Mouse (Mus musculus) gonadal fat pad, adult 2 months (tissue): ENCODE results near the gene Ggt6. TPM values are rescaled to one million over a fixed set of nuclear protein-coding genes. Genes with fewer than 3 reads are reported as not detected.
"Not testable (repeated sequence)": the region's sequence is repeated elsewhere in the genome, so short reads cannot be mapped to it uniquely, and the experiment has no call there.

Experiments
- DNase-seq: peaks from one replicate; pipeline ENCODE4 v3.0.0-alpha.2; 2012; ENCODE audit warnings: low read depth
- polyA plus RNA-seq: library from polyadenylated mRNA; depleted of rRNA; stranded (reverse); fragments of >200 nt; gene quantifications from 2 replicates; pipeline ENCODE4 v1.2.3, GENCODE M21; 2012

Ggt6 gene
- polyA plus RNA-seq, 1 experiment, result 1.6 TPM

DNA sequence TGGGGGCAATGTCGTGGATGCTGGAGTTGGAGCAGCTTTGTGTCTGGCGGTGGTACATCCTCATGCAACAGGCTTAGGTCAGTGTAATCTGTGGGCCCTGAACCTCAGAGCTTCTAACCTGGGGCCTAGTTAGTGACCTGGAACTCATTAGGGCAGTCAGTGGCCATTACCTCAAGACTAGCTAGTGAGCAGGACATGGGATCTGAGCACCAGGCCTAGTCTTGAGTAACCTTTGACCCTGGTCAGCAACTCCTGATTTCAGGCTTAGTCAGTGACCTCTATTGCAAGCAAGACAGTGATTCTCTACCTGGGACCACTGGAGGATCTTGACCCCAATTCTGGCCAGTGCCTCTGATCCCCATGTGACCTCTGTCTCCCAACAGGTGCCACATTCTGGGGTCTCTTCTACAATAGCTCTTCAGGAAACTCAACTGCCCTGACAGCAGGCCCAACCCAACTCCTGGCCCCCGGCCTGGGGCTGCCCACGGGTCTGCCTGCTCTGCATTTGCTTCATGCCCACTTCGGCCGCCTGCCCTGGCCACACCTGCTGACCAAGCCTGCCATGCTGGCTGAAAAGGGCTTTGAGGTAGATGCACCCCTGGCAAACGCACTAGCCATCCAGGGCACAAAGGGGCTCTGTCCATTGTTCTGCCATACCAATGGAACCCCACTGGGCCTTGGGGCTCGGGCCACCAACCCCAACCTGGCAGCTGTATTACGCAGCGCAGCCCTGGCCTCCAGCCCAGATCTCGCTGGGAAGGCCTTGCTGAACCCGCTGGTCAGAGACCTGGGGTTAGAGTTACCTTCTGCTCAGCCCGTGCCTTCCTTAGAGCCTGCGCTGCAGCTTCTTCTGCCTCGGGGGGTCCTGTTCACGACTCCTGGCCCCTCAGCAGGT lies 1.7 kb downstream of the Ggt6 start:
- DNase-seq, result no peak

DNA sequence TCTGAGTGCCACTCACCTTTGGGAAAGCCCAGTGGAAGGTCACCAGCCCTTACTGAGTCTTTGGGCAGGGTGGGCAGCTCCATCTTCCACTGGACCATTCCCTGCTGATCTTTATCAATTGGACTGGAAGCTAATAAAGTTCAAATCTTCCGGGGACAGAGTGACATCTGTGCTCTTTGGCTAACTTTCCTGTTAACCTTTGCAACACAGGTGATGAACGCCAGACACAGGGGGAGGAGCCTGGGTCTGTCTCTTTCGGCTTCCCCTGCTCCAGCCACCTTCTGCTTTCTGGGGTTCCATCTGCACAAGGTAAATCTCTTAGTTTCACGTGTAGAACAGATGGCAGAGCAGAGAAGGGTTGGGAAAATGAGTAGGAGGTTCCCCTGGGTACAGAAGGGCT lies 3.1 kb downstream of the Ggt6 start:
- no peak for DNase-seq

DNA sequence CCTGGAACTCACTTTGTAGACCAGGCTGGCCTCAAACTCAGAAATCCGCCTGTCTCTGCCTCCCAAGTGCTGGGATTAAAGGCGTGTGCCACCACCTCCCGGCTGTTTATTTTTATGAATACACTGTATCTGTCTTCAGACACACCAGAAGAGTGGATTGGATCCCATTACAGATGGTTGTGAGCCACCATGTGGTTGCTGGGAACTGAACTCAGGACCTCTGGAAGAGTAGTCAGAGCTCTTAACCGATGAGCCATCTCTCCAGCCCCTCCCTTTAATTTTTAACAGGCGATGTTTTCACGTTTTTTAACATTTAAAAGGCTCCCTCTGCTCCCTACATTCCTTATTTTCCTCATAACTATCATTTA lies 5.3 kb downstream of the Ggt6 start:
- not testable (repeated sequence) for DNase-seq

DNA sequence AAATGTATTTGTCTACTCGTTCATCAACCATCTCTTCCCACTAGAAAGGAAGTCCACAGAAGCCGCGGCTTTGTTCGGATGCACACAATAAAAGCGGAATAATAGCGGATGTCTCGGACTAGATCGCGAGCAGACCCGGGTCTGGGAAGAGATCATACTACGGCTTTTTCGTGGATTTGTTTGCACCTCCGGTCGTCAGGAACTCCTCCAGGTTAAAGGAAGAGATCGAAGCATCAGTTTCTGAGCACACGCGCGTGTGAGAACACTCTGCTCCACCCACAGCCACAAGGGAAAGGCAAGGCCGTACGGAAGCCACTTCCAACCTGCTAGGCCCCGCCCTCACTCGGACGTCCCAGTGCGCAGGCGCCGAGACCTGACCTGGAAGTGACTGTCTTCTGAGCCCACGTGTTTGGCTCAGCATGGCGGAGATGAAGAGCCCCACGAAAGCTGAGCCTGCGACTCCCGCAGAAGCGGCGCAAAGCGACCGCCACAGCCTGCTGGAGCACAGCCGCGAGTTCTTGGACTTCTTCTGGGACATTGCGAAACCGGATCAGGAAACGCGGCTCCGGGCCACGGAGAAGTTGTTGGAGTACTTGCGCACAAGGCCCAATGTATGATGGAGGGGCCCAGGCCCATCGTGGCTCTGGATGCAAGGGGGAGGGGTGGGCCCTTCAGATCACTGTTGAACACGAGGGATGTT lies 5.8 kb downstream of the Ggt6 start, which contains the start of gene Mybbp1a:
Gene Mybbp1a (plus strand): TSS at position 391 of the 700 bp plus-strand sequence.
- DNase-seq, result no peak

DNA sequence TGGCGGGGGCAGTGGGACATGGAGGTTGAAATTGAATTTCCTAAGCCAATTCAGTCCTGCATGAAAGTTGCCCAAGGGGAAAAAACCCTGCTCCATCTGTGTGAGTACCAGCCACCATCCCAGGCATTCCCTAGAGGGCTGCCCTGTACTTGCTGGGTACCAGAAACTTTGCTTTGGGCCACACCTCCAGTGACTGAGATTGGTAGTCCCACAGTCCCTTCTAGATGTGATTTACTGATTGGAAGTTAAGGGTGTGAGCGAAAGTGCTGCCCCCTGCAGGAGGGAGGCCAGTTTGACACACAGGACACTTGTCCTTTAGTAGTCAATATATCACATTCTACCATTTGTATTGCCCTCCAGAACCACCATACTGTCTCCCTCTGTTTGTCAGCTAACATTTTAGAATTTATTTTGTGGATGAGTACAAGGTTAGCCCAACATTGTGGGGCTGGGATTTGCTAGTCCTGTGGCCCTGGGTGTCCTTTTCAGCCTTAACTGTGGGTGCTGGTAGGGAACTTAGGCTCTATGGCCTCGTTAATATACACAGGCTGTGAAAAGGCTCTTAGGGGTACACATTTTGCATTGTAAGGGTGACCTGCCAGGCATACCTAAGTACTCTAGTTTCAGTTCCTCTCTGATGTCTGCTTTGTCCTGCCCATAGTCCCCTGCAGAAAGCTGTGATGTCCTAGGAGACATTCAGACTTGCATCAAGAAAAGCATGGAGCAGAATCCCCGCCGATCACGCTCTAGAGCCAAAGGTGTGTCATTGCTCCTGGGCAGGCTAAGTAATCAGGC lies 11.2 kb downstream of the Ggt6 start:
- no peak for DNase-seq

DNA sequence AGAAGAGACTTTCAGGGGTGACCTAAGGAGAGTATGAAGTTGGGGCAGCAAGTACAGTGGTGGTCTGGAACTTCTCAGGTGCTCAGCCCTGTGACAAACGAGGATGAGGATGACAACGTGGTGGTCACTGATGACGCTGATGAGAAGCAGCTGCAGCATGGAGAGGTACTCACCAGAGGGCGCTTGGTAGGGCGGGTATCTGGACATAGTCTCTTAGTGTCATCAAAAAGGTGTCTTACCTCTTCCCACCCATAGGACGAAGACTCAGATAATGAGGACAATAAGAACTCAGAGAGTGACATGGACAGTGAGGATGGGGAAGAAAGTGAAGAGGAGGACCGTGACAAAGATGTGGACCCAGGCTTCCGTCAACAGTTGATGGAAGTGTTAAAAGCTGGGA lies 12.1 kb downstream of the Ggt6 start:
- no peak for DNase-seq

DNA sequence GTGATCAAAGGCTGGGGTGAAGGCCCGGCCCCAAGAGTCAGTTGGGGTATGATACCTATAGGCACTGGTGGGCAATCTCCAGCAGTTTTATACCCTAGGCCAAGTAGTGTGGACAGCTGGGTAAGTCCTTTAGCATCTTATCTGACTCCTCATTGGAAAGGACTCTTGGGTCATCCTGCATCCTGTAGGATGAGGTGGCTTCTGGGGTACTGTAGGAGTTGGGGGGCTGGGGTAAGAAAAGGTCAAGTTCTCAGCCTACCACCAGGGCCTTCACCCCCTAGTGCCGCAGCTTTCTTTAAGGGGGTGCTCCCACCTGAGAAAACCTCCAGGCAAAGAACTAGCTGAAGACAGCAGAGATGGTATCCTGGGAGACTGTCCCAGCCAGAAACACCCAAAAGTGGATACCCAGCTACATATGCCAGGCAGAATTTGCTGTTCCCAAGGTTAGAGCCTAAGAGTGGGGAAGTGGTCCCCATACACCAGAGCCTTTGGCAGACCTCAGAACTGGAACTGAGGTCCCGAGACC lies 16.9 kb downstream of the Ggt6 start:
- DNase-seq, result no peak

DNA sequence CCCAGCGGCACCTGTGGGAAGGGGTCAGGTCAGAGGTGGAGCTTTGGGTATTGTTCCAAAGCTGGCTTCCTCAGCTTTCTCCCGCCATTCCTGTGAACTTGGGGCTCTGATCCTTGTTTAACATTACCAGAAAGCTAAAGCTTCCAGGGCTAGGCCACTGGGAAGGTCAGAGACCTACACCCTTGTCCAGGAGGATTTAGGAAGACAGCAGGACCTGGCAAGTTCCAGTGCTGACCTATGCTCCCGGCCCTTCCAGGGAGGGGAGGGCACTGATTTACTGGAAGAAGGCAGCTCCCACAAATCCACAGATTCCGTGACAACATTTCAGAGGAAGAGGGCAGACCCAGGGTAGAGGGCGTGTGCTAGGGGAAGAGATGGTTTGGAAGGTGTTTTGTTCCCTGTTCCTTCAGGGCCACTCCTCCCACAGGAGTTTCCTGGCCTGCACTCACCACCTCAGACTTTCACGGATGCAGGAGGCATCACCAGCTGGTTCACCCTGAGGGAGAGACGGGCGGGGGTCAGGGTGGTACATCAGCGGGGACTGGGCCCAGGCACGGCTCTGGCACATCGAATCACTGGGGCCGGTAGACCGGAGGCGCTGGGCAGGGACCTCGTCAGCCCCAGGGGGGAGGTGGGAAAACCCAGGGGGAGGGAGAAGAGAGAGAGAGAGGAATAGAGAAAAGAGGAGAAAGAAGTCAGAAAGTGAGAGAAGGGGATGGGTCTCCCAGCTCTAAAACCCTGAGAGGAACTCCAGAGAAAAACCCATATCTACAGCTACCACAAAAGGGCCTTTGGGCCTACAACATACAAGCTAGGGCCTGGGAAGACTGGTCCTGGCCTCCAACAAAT lies 18.0 kb downstream of the Ggt6 start:
- DNase-seq, result no peak

DNA sequence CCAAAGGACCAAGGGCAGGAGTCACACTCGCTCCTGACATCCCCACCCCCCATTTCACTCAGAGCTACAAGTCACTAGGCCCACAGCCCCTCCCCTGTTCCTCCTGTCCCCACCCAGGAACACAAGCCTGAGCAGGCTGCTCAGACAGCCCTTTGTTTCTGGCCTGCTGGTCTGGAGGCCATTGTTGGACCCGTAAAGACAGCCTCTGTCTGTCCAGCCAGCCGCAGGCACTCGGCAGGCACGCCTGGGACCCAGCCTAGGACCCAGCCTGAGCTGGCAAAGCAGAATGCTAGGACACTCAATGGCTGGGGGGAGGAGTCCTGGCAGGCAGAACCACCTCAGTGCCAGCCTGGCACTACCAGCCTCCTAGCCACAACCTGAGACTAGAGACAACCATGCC lies 20.4 kb downstream of the Ggt6 start:
- no peak for DNase-seq

DNA sequence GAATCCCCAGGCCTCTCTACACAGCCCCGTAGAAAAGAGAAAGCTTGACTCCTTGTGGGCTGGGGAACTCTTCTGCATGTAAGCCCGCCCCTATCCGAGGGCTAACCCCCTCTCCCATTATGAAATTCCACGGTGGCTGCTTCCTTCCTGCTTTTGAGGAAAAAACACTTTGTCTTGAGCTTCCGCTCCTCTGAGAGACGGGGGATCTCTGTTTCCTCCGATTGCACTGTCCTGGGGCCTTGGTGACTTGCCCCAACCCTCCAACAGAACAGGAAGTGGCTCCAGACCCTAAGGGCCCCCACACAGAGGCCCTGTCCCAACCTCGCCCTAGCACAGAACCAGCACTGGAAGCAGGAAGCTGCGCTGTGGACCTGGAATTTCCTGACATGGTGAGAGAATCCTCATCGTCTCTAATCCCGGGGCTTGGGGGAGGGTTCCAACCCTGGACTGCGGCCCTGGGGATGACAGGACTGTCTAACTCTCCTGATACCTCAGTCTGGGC lies 22.7 kb downstream of the Ggt6 start:
- DNase-seq, result no peak

DNA sequence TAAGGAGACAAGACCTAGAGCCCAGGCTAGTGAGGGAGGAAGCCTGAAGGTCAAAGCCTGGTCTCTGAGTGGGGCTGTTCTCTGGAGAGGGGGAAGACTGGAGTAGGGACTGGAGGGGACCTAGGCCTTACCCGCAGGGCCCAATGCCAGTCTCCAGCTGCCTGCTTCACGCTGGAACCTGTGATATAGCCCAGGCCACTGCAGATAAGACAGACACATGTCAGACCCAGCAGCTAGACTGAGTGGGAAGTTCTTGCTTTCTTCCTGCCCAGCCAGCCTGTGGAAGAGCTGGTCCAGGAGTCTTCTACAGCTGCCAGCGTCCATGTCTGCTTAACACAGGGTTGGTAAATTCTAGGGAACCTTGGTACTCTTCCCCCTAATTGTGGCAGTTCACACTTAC lies 23.2 kb downstream of the Ggt6 start:
- DNase-seq, result no peak

DNA sequence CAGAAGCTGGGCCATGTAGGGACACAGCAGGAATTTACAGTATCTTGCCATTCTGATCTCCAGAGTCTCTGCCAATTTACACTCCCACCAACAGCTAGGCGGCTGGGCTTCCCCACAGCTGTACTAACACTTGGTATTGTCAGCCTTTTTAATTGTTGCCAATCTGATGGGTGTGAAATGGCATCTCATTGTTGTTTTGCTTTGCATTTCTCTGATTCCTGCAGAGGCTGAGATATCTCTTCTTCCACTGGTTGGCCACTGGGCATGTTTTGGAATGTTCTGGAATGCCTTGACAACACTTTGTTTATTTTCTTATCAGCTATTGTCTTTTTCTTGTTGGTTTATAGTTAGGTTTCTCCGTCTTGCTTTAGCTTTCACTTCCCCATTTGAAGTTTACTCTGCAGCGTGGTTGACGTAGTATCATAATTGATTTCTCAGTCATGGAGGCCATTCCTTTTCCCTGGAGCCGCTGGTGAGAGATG lies 26.2 kb downstream of the Ggt6 start:
- DNase-seq, result no peak

DNA sequence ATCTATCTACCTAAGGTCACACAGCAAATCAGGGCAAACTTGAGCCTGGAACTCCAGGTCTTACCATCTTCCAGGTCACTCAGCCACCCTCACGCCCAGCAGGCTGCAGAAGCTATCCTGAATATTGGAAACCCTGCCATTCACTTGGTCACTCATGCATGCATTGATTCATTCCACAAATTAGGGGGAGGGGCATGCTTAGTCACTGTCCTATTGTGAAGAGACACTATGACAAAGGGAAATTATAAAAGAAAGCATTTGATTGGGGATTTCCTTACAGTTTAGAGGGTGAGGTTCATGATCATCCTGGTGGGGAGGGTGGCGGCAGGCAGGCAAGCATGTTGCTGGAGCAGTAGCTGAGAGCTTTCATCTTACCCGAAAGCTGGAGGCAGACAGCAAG lies 29.5 kb downstream of the Ggt6 start:
- DNase-seq, result no peak

DNA sequence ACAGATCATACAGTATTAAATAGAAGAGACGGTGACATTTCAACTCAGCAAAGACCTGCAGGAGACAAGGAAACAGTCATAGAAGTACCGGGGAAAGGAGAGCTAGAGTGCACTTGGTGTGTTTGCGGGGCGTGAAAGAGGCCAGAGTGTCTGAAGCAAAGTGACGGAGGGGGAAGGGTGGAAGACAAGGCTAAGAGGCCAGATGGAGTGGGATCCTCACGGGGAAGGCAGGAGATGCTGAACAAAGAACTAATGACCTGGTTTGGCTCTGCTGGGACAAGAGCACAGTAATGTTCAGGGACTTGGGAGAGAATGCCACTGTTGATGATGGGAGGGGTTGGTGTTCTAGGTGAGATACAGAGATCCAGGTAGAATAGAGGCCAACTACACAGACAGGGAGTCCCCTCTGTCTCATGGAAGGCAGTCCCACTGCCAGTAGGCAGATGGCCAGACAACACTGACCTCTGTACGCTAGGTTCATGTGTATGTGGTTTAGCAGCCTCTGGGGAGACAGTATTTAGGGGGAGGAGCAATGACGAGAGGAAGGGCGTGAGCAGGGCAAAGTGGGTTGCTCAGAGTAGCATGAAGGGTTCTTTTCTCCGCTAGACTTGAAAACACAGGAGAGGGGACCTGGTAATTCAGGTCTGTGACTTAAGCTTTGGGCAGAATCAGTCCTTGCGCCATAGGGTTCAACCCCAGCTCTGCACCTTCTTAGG lies 30.8 kb downstream of the Ggt6 start:
- DNase-seq, result no peak

DNA sequence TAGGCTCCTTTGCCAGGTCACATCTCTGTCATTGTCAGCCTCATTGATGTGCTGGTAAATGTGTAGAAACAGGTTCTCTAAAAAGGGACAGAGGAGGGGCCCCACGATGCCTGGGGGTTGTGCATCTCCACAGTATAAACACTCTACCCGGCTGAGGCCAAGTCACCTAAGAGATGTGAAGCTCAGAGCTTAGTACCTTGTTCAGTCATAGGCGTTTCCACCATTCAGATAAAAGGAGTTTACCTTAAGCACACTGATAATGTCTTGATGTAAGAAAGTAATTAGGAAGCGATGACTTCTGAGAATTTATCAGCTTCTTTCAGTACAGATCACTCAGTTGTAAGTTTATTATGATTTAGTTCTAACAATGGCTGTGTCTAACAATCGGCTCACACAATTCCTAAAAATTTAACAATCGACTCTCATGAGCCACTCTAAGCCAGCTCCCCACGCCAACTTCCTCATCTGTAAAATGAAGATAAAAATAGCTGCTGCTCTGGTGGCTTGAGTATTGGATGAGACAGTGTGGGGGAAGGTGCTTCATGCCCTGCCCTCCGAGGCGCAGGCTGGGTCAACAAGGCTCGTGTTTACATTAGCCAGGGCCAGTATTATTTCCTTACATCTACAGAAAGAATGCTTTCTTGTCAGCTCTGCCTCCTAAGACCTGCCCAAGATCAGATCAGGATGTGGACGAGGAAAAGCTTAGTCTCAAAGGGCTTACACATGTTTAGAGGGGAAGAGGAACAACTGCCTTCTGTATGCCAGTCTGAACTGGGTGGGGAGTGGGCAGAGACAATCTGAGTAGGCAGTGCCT lies 31.6 kb downstream of the Ggt6 start:
- no peak for DNase-seq

DNA sequence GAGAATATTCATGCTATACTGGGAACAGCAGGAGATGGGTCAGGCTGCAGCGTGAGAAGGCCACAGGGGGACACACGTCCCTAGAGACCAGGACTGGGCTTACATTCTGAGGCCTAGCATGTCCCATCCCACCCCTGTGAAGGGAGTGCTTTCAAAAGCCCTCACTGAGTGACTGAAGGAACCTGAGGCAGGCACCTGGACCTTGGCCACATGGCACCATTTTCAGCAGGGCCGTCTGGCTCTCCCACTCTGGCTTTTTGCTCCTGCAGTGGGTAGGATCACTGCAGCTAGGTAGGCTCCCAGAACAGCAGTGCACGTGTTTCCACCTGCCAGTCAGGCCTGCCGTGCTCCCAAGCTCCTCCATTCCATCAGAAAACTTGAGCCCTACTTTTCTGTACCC lies 33.2 kb downstream of the Ggt6 start:
- DNase-seq, result no peak

DNA sequence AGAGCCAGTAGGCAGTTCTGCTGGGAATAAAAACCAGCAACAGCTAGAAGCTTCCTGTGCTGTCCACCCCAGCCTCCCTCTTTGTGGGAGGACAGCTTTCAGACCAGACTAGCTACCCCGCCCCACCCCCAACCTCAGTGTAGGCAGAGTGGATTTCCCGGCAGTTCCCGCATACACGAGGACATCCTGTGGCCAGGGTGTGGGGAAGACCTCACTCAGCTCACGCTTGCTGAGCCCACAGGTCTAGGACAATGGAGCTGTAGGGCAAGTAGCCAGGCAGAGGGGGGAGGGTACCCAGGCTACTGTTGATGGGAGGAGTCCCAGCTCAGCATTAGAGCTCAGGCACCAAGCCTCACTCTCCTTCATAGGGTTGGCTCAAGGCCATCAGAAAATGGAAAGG lies 33.9 kb downstream of the Ggt6 start:
- no peak for DNase-seq

DNA sequence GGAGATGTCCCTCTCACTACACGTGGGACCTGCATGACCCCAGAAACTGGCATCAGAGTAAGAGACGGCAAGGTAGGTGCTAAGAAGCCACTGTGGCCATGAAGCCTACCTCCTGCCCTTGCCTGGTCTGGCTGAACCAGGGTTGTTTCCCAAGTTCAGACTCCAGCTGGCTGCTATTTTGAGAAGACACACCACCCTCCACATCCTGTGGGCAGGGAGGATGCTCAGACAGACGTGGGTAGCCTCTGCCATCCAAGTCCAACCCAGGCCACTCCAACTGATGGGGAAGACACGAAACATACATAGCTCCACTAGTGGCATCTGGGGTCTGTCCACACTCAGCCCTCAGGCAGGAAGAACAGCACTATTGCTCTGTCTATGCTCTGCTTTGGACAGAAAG lies 34.7 kb downstream of the Ggt6 start:
- no peak for DNase-seq

DNA sequence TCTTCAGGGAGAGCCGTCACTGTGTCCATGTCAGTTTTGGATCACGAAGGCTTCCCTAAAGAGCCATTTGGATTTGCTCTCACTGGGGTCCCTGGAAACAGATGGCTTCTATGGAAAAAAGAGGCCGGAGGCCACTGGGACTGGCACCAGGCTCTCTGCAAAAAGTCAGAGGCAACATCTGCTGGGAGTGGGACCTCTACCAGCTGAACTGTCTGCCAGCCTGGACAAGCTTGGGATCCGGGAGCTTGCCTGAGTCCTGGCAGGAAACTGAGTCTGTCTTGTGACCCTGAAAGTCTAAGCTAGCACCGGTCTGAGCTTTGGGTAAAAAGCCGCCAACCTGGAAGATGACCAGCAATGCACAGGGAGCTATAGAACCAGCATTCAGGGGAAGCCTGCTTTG lies 36.1 kb downstream of the Ggt6 start:
- no peak for DNase-seq
